In genomic region chr9:119337842-119338241, GRCm38 (mm10) we compare ENCODE assay signal across 23 mouse cellular contexts. TPM values are rescaled to one million over a fixed set of nuclear protein-coding genes. Genes with fewer than 3 reads are reported as not detected.
A peak's percentile ranks its signal among the peaks of the same experiment; 100 is the strongest.
DNase-seq lines count a peak whose midpoint lies in the region; TF ChIP-seq lines count a peak whose summit lies in the region.
"Had no signal": no experiment of that assay in that cellular context is flagged by ENCODE, and none has a peak within 500 bp of the region (broad histone marks: within the 10 kb centered on the region; RNA-seq: fewer than 3 reads in every experiment).

No protein-coding gene starts in this region.

- H3K27ac ChIP-seq in gastrocnemius, adult 2 months: no peak overlapping the region
- H3K27ac ChIP-seq: forebrain, embryonic 10.5 days; heart, embryonic 13.5 days; hindbrain, embryonic 14.5 days; hindbrain, postnatal 0 days had no signal

- no peak for TF ChIP-seq CTCF in gastrocnemius, adult 2 months (IDR thresholded peaks at IDR 0.05)

- H3K4me3 ChIP-seq in gastrocnemius, adult 2 months: no peak overlapping the region
- H3K4me3 ChIP-seq: forebrain, embryonic 10.5 days; heart, embryonic 13.5 days had no signal

- intact Hi-C loops in gastrocnemius, adult 2 months (cut with DNase I): no loop called here

- peak; percentile 12 for DNase-seq in gastrocnemius, adult 2 months
- no peak for DNase-seq in gastrocnemius, postnatal 10 days
- DNase-seq in kidney, postnatal 10 days: peak; percentile 49
- DNase-seq in kidney, adult 9 months: no peak
- peak; percentile 24 to 33 for DNase-seq in kidney, postnatal 4 days
- DNase-seq in kidney, adult 18-20 months: no peak
- DNase-seq: adrenal gland, postnatal 10 days; adrenal gland, postnatal 36 days; B cell, adult 2 months; cerebellum, adult 18-20 months; cerebellum, adult 9-10 months; gastrocnemius, postnatal 14 days; heart, adult 18-20 months; heart, postnatal 14 days; heart, postnatal 4 days had no signal

RNA-seq across cellular contexts. Expression of gene Acaa1a, which starts 1.6 kb away (rescaled TPM):
- 10 to 100 TPM; 31.1 to 42.3 TPM for total RNA-seq in gastrocnemius, adult 2 months (2021)
- 10 to 100 TPM; 42.0 to 44.0 TPM for total RNA-seq in gastrocnemius, postnatal 10 days (2021)

RNA-seq across cellular contexts. Expression of gene Myd88, which starts 3.4 kb away (rescaled TPM):
- total RNA-seq in gastrocnemius, adult 2 months (2021): 1 to 10 TPM; 4.3 to 5.0 TPM
- total RNA-seq in gastrocnemius, postnatal 10 days (2021): 10 to 100 TPM in 1 of 2 experiments, 1 to 10 TPM in 1; 8.7 to 10.5 TPM

RNA-seq across cellular contexts. Expression of gene Oxsr1, which starts 15.6 kb away (rescaled TPM):
- 10 to 100 TPM; 55.9 to 64.1 TPM for total RNA-seq in gastrocnemius, adult 2 months (2021)
- 10 to 100 TPM; 32.9 to 33.7 TPM for total RNA-seq in gastrocnemius, postnatal 10 days (2021)

RNA-seq across cellular contexts. Expression of gene Xylb, which starts 19.3 kb away (rescaled TPM):
- under 1 TPM; 0.13 to 0.14 TPM for total RNA-seq in gastrocnemius, adult 2 months (2021)
- total RNA-seq in gastrocnemius, postnatal 10 days (2021): under 1 TPM; 0.47 to 0.88 TPM

RNA-seq across cellular contexts. Expression of gene Slc22a14, which starts 27.5 kb away (rescaled TPM):
- not detected for total RNA-seq in gastrocnemius, adult 2 months (2021)
- not detected for total RNA-seq in gastrocnemius, postnatal 10 days (2021)
- total RNA-seq: adrenal gland, adult 18-20 months; adrenal gland, postnatal 36 days; CH12.LX; G1E; gastrocnemius, postnatal 14 days; gastrocnemius, postnatal 4 days; heart, adult 18-20 months; hindbrain, postnatal 0 days had no signal

Comparison
In these comparisons a context has a peak if more than half of its experiments do, and no peak if none do; other contexts are left out.
1. DNase-seq: peak in gastrocnemius, adult 2 months (single experiment), kidney, postnatal 10 days (single experiment) and kidney, postnatal 4 days (2 of 2); none in gastrocnemius, postnatal 10 days (single experiment), kidney, adult 9 months (single experiment) and kidney, adult 18-20 months (single experiment).